Mouse (Mus musculus) hindbrain, embryonic 15.5 days (tissue): ENCODE results near the gene Alkbh7. TPM values are rescaled to one million over a fixed set of nuclear protein-coding genes. Genes with fewer than 3 reads are reported as not detected.

Experiments used
- ATAC-seq: fragments of 200-750 bp; cut with Nextera tagmentation; 2 replicates; pipeline ENCODE4 v1.8.0; 2017; ENCODE audit warnings: low read depth, moderate number of reproducible peaks, moderate TSS enrichment; ENCODE audit not compliant: low FRiP score
- H3K27ac ChIP-seq: fragments of 300-500 bp; sonication (generic); replicated peaks from 2 replicates; pipeline ENCODE4 v1.5.1; 2015; ENCODE audit warnings: mild to moderate bottlenecking, inconsistent platforms
- H3K27me3 ChIP-seq: fragments of 300-500 bp; sonication (generic); 2 replicates; pipeline ENCODE4 v1.6.1; 2015; ENCODE audit warnings: control low read depth, inconsistent platforms
- H3K36me3 ChIP-seq: fragments of 300-500 bp; sonication (generic); 2 replicates; pipeline ENCODE4 v1.6.1; 2015; ENCODE audit warnings: control low read depth, inconsistent platforms
- H3K4me1 ChIP-seq: fragments of 300-500 bp; sonication (generic); replicated peaks from 2 replicates; pipeline ENCODE4 v1.6.1; 2015; ENCODE audit warnings: control low read depth, inconsistent platforms
- H3K4me2 ChIP-seq: fragments of 300-500 bp; sonication (generic); 2 replicates; pipeline ENCODE4 v1.6.1; 2015; ENCODE audit warnings: moderate library complexity, mild to moderate bottlenecking, inconsistent platforms
- H3K4me3 ChIP-seq: fragments of 300-500 bp; sonication (generic); 2 replicates; pipeline ENCODE4 v1.5.1; 2015; ENCODE audit warnings: mild to moderate bottlenecking, inconsistent platforms
- H3K9ac ChIP-seq: fragments of 300-500 bp; sonication (generic); 2 replicates; pipeline ENCODE4 v1.6.1; 2015; ENCODE audit warnings: inconsistent platforms
- H3K9me3 ChIP-seq: fragments of 300-500 bp; sonication (generic); 2 replicates; pipeline ENCODE4 v1.6.1; 2016; ENCODE audit warnings: control low read depth, inconsistent platforms
- WGBS: fragments of 180-500 bp; shearing (Covaris S2); methylation state at CpG from one replicate; pipeline ENCODE4 v1.1.7; 2015; 5-methylcytosine and 5-hydroxymethylcytosine counted together
- polyA plus RNA-seq: library from polyadenylated mRNA; unstranded; fragments of >200 nt; fragmentation: Nextera tagmentation; extraction: Ambion mirVana; gene quantifications from 2 replicates; pipeline ENCODE4 v1.2.1, GENCODE M21; 2015

The Alkbh7 gene
- polyA plus RNA-seq, 1 experiment from 2014 or later = 55.8 TPM

DNA sequence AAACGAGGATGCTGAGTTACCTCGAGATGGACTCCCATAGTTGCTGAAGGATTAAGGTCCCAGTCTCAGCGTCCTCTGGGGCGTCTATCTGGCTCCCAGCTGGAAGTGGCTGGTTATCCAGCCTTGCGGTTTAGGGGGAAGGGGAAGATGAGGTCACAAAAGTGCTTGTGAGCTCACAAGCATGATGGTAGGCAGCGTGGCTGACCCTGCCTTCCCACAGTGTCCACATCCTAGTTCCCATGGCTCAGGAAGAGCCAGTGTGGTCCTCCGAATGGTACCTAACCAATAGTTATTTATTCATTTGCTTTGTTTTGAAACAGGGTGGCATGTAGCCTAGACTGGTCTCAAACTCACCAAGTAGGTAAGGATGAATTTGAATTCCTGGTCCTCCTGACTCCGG, 44.4 kb downstream of the Alkbh7 start, which contains the start of gene Slc25a41:
Slc25a41 (minus strand) TSS at position 101 of the 400 bp plus-strand sequence.
- Histone ChIP-seq H3K4me3 (no peak within 1 kb of the TSS), H3K9me3 (no peaks in the 10 kb centered on the region), H3K4me1 (no peaks in the 10 kb centered on the region), H3K27me3 (no peaks in the 10 kb centered on the region), H3K36me3 (peaks cover 17% of the 10 kb centered on the region; the same call in 1 of the 2 replicates), H3K27ac (no peak within 1 kb of the TSS), H3K9ac (no peak within 1 kb of the TSS), H3K4me2 (no peak within 1 kb of the TSS)
- ATAC-seq = no peak
- 76% methylated on average over 8 of the region's 8 CpGs for WGBS

DNA sequence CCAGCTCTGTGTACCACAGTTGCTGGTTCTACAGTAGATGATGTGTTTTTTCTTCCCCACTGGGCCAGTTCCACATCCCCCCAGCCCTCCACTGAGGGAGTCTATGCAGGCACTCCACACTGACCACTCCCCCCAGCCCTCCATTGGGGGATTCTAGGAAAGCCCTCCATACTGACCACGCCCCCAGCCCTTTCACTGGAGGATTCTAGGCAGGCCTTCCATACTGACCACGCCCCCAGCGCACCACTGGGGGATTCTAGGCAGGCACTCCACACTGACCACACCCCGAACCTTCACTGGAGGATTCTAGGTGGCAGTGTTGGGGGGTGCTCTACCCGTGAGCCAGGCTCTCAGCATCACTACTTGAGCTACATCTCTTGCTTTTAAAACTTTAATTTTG, 50.3 kb downstream of the Alkbh7 start:
- ATAC-seq = no peak
- H3K4me1 ChIP-seq = no peaks in the 10 kb centered on the region
- H3K4me2 ChIP-seq = no peak overlapping the region
- H3K4me3 ChIP-seq = no peak overlapping the region
- no peaks in the 10 kb centered on the region for H3K9me3 ChIP-seq
- peaks cover 48% of the 10 kb centered on the region for H3K36me3 ChIP-seq
- H3K27me3 ChIP-seq = no peaks in the 10 kb centered on the region
- H3K9ac ChIP-seq = no peak overlapping the region
- 50% methylated on average over 5 of the region's 5 CpGs for WGBS
- H3K27ac ChIP-seq = no peak overlapping the region

DNA sequence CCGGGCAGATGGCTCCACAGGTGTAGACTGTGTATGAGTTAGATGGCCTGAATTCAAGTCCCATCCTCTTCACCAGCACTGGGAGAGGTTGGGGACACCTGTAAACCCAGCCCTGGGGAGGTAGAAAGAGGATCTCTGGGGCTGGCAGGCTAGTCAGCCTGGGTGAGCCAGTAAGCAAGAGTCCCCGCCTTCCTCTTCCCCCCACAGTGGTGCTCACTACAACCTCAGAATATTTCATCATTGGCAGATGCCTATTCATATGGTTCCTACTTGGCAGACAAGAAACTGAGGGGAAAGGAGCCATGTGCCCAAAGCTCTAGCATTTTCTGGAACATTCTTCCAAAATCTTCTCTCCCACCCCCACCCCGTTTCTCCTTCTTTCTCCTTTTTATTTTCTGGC, 51.7 kb downstream of the Alkbh7 start:
- H3K36me3 ChIP-seq = peaks cover 61% of the 10 kb centered on the region
- no peak for ATAC-seq
- H3K9ac ChIP-seq = no peak overlapping the region
- no peak overlapping the region for H3K4me2 ChIP-seq
- no peaks in the 10 kb centered on the region for H3K9me3 ChIP-seq
- WGBS = 95% methylated on average over 3 of the region's 3 CpGs
- no peaks in the 10 kb centered on the region for H3K4me1 ChIP-seq
- no peak overlapping the region for H3K4me3 ChIP-seq
- H3K27ac ChIP-seq = no peak overlapping the region
- H3K27me3 ChIP-seq = no peaks in the 10 kb centered on the region

Other genes with a start within 250 kb of the Alkbh7 start
- 2.5 and 2.6 TPM in 2 replicates for gene Nrtn, start 239.8 kb upstream of the Alkbh7 start, polyA plus RNA-seq
- 89.7 and 96.9 TPM in 2 replicates for gene Dus3l, start 232.6 kb upstream of the Alkbh7 start, polyA plus RNA-seq
- 0.54 and 1.0 TPM in 2 replicates for gene Prr22, start 227.1 kb upstream of the Alkbh7 start, polyA plus RNA-seq
- 4.8 and 6.7 TPM in 2 replicates for gene Rfx2, start 166.3 kb upstream of the Alkbh7 start, polyA plus RNA-seq
- not detected in 2 replicates for gene Acsbg2, start 122.9 kb upstream of the Alkbh7 start, polyA plus RNA-seq
- 0.43 and 0.61 TPM in 2 replicates for gene 1700061G19Rik, start 121.9 kb upstream of the Alkbh7 start, polyA plus RNA-seq
- gene Mllt1, start 61.9 kb upstream of the Alkbh7 start, polyA plus RNA-seq = 89.1 and 93.3 TPM in 2 replicates
- not detected in 2 replicates for gene Acer1, start 15.2 kb upstream of the Alkbh7 start, polyA plus RNA-seq
- 166 and 168 TPM in 2 replicates for gene Clpp, start 7.0 kb upstream of the Alkbh7 start, polyA plus RNA-seq
- 0.51 and 0.61 TPM in 2 replicates for gene Pspn, start 2.7 kb downstream of the Alkbh7 start, polyA plus RNA-seq
- 67.3 and 67.5 TPM in 2 replicates for gene Gtf2f1, start 13.9 kb downstream of the Alkbh7 start, polyA plus RNA-seq
- 0.41 and 0.54 TPM in 2 replicates for gene Gm17949, start 14.1 kb downstream of the Alkbh7 start, polyA plus RNA-seq
- gene Khsrp, start 34.2 kb downstream of the Alkbh7 start, polyA plus RNA-seq = 27.9 and 31.2 TPM in 2 replicates
- gene Slc25a41, start 44.3 kb downstream of the Alkbh7 start, polyA plus RNA-seq = not detected in 2 replicates
- gene Crb3, start 61.8 kb downstream of the Alkbh7 start, polyA plus RNA-seq = 4.1 and 4.6 TPM in 2 replicates
- 43.1 and 45.0 TPM in 2 replicates for gene Slc25a23, start 62.5 kb downstream of the Alkbh7 start, polyA plus RNA-seq
- gene Dennd1c, start 81.2 kb downstream of the Alkbh7 start, polyA plus RNA-seq = 4.3 and 4.4 TPM in 2 replicates
- 329 and 394 TPM in 2 replicates for gene Tubb4a, start 90.4 kb downstream of the Alkbh7 start, polyA plus RNA-seq
- 6.6 and 8.7 TPM in 2 replicates for gene Tnfsf9, start 108.0 kb downstream of the Alkbh7 start, polyA plus RNA-seq
- 1.4 and 1.9 TPM in 2 replicates for gene Cd70, start 152.4 kb downstream of the Alkbh7 start, polyA plus RNA-seq
- gene Tnfsf14, start 196.8 kb downstream of the Alkbh7 start, polyA plus RNA-seq = 0.08 TPM in 1 of 2 replicates, not detected in the other
- gene C3, start 230.8 kb downstream of the Alkbh7 start, polyA plus RNA-seq = 1.2 and 1.9 TPM in 2 replicates